Mouse (Mus musculus) lung, postnatal 0 days (tissue): ENCODE data around the gene Arhgef15. TPM values are rescaled to one million over a fixed set of nuclear protein-coding genes. Genes with fewer than 3 reads are reported as not detected.

ENCODE experiments used
- ATAC-seq: fragments of 200-750 bp; cut with Nextera tagmentation; 2 replicates; pipeline ENCODE4 v1.8.0; 2017; ENCODE audit warnings: moderate library complexity
- DNase-seq: peaks from one replicate; pipeline ENCODE4 v3.0.0-alpha.2; 2016; ENCODE audit warnings: low spot score
- H3K27ac ChIP-seq: fragments of 300-500 bp; sonication (generic); 2 replicates; pipeline ENCODE4 v1.5.1; 2014; ENCODE audit warnings: antibody characterized with exemption, mild to moderate bottlenecking, low read length, mixed read lengths
- H3K27me3 ChIP-seq: fragments of 300-500 bp; sonication (generic); replicated peaks from 2 replicates; pipeline ENCODE4 v1.6.1; 2014; ENCODE audit warnings: low read length, mixed read lengths; ENCODE audit not compliant: insufficient read depth
- H3K36me3 ChIP-seq: fragments of 300-500 bp; sonication (generic); 2 replicates; pipeline ENCODE4 v1.6.1; 2014; ENCODE audit warnings: low read length, mixed read lengths; ENCODE audit not compliant: insufficient read depth
- H3K4me1 ChIP-seq: fragments of 300-500 bp; sonication (generic); 2 replicates; pipeline ENCODE4 v1.6.1; 2014; ENCODE audit warnings: antibody characterized with exemption, low read depth, low read length, mixed read lengths; ENCODE audit not compliant: insufficient read depth
- H3K4me2 ChIP-seq: fragments of 300-500 bp; sonication (generic); replicated peaks from 2 replicates; pipeline ENCODE4 v1.6.1; 2014; ENCODE audit warnings: low read depth, mild to moderate bottlenecking, low read length, moderate library complexity, mixed read lengths
- H3K4me3 ChIP-seq: fragments of 300-500 bp; sonication (generic); 2 replicates; pipeline ENCODE4 v1.5.1; 2014; ENCODE audit warnings: low read depth, low read length
- H3K9ac ChIP-seq: fragments of 300-500 bp; sonication (generic); replicated peaks from 2 replicates; pipeline ENCODE4 v1.6.1; 2014; ENCODE audit warnings: low read depth, mild to moderate bottlenecking
- H3K9me3 ChIP-seq: fragments of 300-500 bp; sonication (generic); 2 replicates; pipeline ENCODE4 v1.6.1; 2016; ENCODE audit warnings: low read length, mixed read lengths
- CTCF ChIP-seq: IDR thresholded peaks from 2 replicates; pipeline ENCODE4 v1.5.1; 2016; ENCODE audit warnings: antibody characterized with exemption, mild to moderate bottlenecking
- EP300 ChIP-seq: IDR thresholded peaks from 2 replicates; pipeline ENCODE4 v1.6.1; 2016; ENCODE audit warnings: antibody characterized with exemption, mild to moderate bottlenecking, control low read depth
- WGBS: fragments of 180-500 bp; shearing (Covaris S2); extraction: QIAGEN DNeasy Blood & Tissue Kit; methylation state at CpG from one replicate; pipeline ENCODE4 v1.1.7; 2014; 5-methylcytosine and 5-hydroxymethylcytosine counted together
- polyA plus RNA-seq: library from polyadenylated mRNA; unstranded; fragments of >200 nt; fragmentation: Nextera tagmentation; extraction: Ambion mirVana; gene quantifications from 2 replicates; pipeline ENCODE4 v1.2.1, GENCODE M21; 2015

Arhgef15 gene
- polyA plus RNA-seq, 1 experiment from 2014 or later = 24.2 TPM

GRCm38 (mm10) chr11:68924749-68925148, 32.5 kb downstream of the Arhgef15 start:
- H3K4me1 ChIP-seq = no peaks in the 10 kb centered on the region
- no peaks in the 10 kb centered on the region for H3K9me3 ChIP-seq
- ATAC-seq (no peak), DNase-seq (no peak)
- 85% methylated on average over 2 of the region's 2 CpGs for WGBS
- no peak overlapping the region for H3K4me3 ChIP-seq
- H3K9ac ChIP-seq = no peak overlapping the region
- H3K36me3 ChIP-seq = no peaks in the 10 kb centered on the region
- no peaks in the 10 kb centered on the region for H3K27me3 ChIP-seq
- H3K4me2 ChIP-seq = no peak overlapping the region
- no peak overlapping the region for H3K27ac ChIP-seq
- TF ChIP-seq EP300 (no peak), CTCF (no peak)

- Histone ChIP-seq H3K36me3 (no peaks in the 10 kb centered on the region), H3K4me2 (no peak overlapping the region), H3K27me3 (no peaks in the 10 kb centered on the region), H3K9ac (no peak overlapping the region), H3K27ac (no peak overlapping the region), H3K4me3 (no peak overlapping the region), H3K4me1 (no peaks in the 10 kb centered on the region), H3K9me3 (no peaks in the 10 kb centered on the region)
- ATAC-seq (no peak), DNase-seq (no peak)
- WGBS = 67% methylated on average over 3 of the region's 3 CpGs
- TF ChIP-seq CTCF (no peak), EP300 (no peak)
Measured at GRCm38 (mm10) chr11:68923191-68923590, 34.1 kb downstream of the Arhgef15 start.

GRCm38 (mm10) chr11:68914566-68914965, 42.7 kb downstream of the Arhgef15 start:
- no peaks in the 10 kb centered on the region for H3K4me1 ChIP-seq
- no peaks in the 10 kb centered on the region for H3K27me3 ChIP-seq

DNA sequence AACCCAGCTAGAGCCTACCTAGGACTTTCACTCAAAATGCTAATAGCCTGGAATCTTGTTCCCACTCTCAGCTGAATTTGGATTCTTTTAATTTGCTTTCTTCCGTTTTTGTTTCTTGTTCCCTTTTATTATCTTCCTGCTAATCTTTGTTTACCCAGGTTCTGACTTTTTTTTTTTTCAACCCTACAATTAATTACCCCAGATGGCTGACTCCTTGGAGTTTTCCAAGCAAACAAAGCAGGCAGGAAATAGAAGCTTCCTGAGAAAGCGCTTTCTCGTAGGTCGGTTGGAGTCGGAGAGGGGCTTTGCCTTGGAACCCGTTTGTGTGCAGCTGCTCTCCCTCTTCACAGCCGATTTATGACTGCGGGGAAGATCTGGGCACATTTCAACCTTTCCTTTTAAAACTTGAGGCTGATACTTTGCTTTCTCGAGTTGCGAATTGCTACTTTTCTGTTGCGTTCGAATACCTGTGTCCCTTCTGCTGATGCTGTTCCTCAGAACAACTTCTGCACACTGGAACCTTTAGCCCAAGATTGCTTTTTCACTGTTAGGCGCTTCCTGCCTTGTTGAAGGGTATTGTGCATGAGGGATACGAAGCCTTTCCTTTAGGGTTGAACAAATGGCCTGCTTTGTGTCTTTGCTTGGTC, 45.6 kb downstream of the Arhgef15 start:
- no peak overlapping the region for H3K4me3 ChIP-seq
- ATAC-seq = peak; percentile 63
- DNase-seq = peak; percentile 50
- H3K27ac ChIP-seq = peak overlapping the region; percentile 64
- H3K9ac ChIP-seq = no peak overlapping the region
- H3K9me3 ChIP-seq = no peaks in the 10 kb centered on the region
- no peaks in the 10 kb centered on the region for H3K36me3 ChIP-seq
- H3K27me3 ChIP-seq = no peaks in the 10 kb centered on the region
- H3K4me2 ChIP-seq = peak overlapping the region; percentile 28; the same call in 1 of the 2 replicates
- WGBS = 28% methylated on average over 14 of the region's 14 CpGs
- H3K4me1 ChIP-seq = no peaks in the 10 kb centered on the region
- no peak for TF ChIP-seq CTCF
- TF ChIP-seq EP300 = peak; percentile 59; the same call in 1 of the 2 replicates

More at GRCm38 (mm10) chr11:68914566-68914965, 42.7 kb downstream of the Arhgef15 start:
- 88% methylated on average over 4 of the region's 4 CpGs for WGBS
- no peaks in the 10 kb centered on the region for H3K9me3 ChIP-seq
- no peak overlapping the region for H3K4me2 ChIP-seq
- H3K27ac ChIP-seq = no peak overlapping the region
- no peak for TF ChIP-seq CTCF
- DNase-seq = no peak
- H3K4me3 ChIP-seq = no peak overlapping the region
- H3K36me3 ChIP-seq = no peaks in the 10 kb centered on the region
- ATAC-seq = no peak
- no peak overlapping the region for H3K9ac ChIP-seq

GRCm38 (mm10) chr11:68908846-68909503, 48.3 kb downstream of the Arhgef15 start:
- peaks cover 1% of the 10 kb centered on the region; the same call in 1 of the 2 replicates for H3K36me3 ChIP-seq
- H3K27ac ChIP-seq = no peak overlapping the region
- no peak for TF ChIP-seq CTCF
- TF ChIP-seq EP300 = no peak
- H3K9me3 ChIP-seq = no peaks in the 10 kb centered on the region
- H3K9ac ChIP-seq = no peak overlapping the region
- no peaks in the 10 kb centered on the region for H3K27me3 ChIP-seq
- 39% methylated on average over 7 of the region's 7 CpGs for WGBS
- DNase-seq = no peak
- no peaks in the 10 kb centered on the region for H3K4me1 ChIP-seq
- ATAC-seq = no peak
- H3K4me2 ChIP-seq = no peak overlapping the region
- H3K4me3 ChIP-seq = no peak overlapping the region

DNA sequence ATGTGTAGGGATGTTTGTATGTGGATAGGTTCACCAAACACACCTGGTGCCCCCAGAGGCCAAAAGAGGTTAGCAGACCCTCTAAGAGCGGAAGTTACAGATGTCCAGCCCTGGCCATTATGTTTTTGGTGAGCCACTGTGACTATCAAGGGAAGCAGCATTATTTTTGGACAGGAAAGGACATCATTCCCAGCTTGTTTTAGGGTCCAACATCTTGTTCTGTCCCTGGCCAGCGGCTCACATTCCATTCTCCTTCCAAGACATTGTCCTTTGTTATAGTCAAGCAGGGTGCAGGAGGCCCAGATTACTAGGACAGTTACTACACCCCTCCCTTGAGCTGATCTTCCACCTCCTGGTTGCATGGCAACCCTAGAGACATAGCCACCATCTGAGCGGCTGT, 50.0 kb downstream of the Arhgef15 start:
- TF ChIP-seq EP300 (no peak), CTCF (no peak)
- DNase-seq = no peak
- no peaks in the 10 kb centered on the region for H3K27me3 ChIP-seq
- peaks cover 11% of the 10 kb centered on the region; the same call in 1 of the 2 replicates for H3K36me3 ChIP-seq
- 71% methylated on average over 3 of the region's 3 CpGs for WGBS
- no peak for ATAC-seq
- no peak overlapping the region for H3K4me2 ChIP-seq
- no peak overlapping the region for H3K9ac ChIP-seq
- no peaks in the 10 kb centered on the region for H3K9me3 ChIP-seq
- no peaks in the 10 kb centered on the region for H3K4me1 ChIP-seq
- no peak overlapping the region for H3K4me3 ChIP-seq
- no peak overlapping the region for H3K27ac ChIP-seq
